13 mouse cellular contexts compared by ENCODE assay signal in the genomic region with DNA sequence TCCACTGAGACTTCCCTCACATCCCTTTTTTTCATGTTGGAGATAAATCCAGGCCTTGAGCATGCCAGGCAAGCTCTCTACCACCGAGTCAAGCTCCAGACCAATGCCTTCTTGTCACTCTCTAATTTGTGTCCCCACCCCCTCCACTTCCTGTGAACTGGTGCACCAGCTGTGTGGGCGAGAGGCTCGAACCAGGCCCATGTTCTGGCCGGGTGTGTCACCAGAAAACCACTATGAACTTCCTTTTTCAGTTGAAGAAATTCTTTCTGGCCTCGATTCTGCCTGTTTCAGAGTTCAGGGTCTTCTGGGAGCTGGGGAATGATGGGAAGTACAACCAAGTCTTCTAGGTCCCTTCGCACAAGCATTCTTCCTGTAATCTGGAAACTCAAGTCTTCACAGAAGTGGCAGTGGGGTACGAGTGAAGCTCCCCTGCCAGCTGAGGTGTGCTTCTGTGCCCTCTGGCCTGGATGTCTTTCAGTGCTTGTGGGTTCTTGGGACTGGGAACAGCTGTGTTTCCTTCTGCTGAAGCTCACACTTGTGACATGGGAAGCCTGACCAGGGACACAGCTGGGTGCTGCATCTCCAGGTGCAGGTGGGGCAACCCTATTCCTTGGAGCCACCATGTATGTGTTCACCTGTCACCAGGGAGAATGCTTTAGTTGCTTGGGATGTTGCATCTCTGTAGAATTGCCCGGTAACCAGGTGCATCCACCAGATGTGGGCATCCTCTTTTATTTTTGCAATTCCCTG. TPM values are rescaled to one million over a fixed set of nuclear protein-coding genes. Genes with fewer than 3 reads are reported as not detected.
DNase-seq lines count a peak whose midpoint lies in the region; ATAC-seq and TF ChIP-seq lines count a peak whose summit lies in the region.
"Had no signal": no experiment of that assay in that cellular context is flagged by ENCODE, and none has a peak within 500 bp of the region (broad histone marks: within the 10 kb centered on the region; RNA-seq: fewer than 3 reads in every experiment).

No protein-coding gene starts in this region.

- H3K27me3 ChIP-seq in E14TG2a.4 (ENCODE audit: insufficient read depth, low read length): no peaks in the 10 kb centered on the region
- H3K27me3 ChIP-seq in lung, postnatal 0 days (replicated peaks; ENCODE audit: insufficient read depth, low read length): no peaks in the 10 kb centered on the region
- H3K27me3 ChIP-seq in splenic B cell, adult 2 months (ENCODE audit: control insufficient read depth, insufficient read depth, low read length, poor library complexity, severe bottlenecking): no peaks in the 10 kb centered on the region
- no peaks in the 10 kb centered on the region for H3K27me3 ChIP-seq in hindbrain, embryonic 14.5 days (ENCODE audit: control insufficient read depth, insufficient read depth, low read length)

- no peak for TF ChIP-seq EP300 in lung, postnatal 0 days (IDR thresholded peaks at IDR 0.05)

- intact Hi-C loops in gastrocnemius, adult 2 months (cut with DNase I): no loop called here

- peak overlapping the region; percentile 38; the same call in 1 of the 2 replicates for H3K27ac ChIP-seq in gastrocnemius, adult 2 months
- H3K27ac ChIP-seq in lung, postnatal 0 days (ENCODE audit: low read length): no peak overlapping the region
- H3K27ac ChIP-seq in hindbrain, embryonic 14.5 days: no peak overlapping the region
- H3K27ac ChIP-seq: kidney, postnatal 0 days had no signal

- no peak for ATAC-seq in lung, postnatal 0 days
- ATAC-seq in hindbrain, embryonic 14.5 days (ENCODE audit: low FRiP score): no peak

- WGBS in lung, postnatal 0 days: 57% methylated on average over 8 of the region's 8 CpGs
- 80% methylated on average over 8 of the region's 8 CpGs for WGBS in hindbrain, embryonic 14.5 days

- TF ChIP-seq CTCF in gastrocnemius, adult 2 months (IDR thresholded peaks at IDR 0.05): no peak
- TF ChIP-seq CTCF in E14TG2a.4 (conservative IDR thresholded peaks at IDR 0.05; ENCODE audit: low read length): no peak
- TF ChIP-seq CTCF in lung, postnatal 0 days (IDR thresholded peaks at IDR 0.05): no peak

- no peak overlapping the region for H3K4me2 ChIP-seq in lung, postnatal 0 days (replicated peaks; ENCODE audit: low read depth, low read length)
- H3K4me2 ChIP-seq in hindbrain, embryonic 14.5 days (replicated peaks): no peak overlapping the region

- no peak overlapping the region for H3K9ac ChIP-seq in lung, postnatal 0 days (replicated peaks; ENCODE audit: low read depth)
- H3K9ac ChIP-seq in hindbrain, embryonic 14.5 days: no peak overlapping the region

- H3K4me1 ChIP-seq in E14TG2a.4 (replicated peaks; ENCODE audit: low read depth, low read length): peaks cover 34% of the 10 kb centered on the region
- peaks cover 13% of the 10 kb centered on the region; the same call in 1 of the 2 replicates for H3K4me1 ChIP-seq in lung, postnatal 0 days (ENCODE audit: insufficient read depth, low read depth, low read length)
- peaks cover 11% of the 10 kb centered on the region for H3K4me1 ChIP-seq in hindbrain, embryonic 14.5 days (replicated peaks; ENCODE audit: control insufficient read depth, insufficient read depth, low read length)

- H3K36me3 ChIP-seq in E14TG2a.4 (ENCODE audit: insufficient read depth, low read length): no peaks in the 10 kb centered on the region
- no peaks in the 10 kb centered on the region for H3K36me3 ChIP-seq in lung, postnatal 0 days (ENCODE audit: insufficient read depth, low read length)
- H3K36me3 ChIP-seq in splenic B cell, adult 2 months (ENCODE audit: control insufficient read depth, insufficient read depth, low read length, poor library complexity, severe bottlenecking): no peaks in the 10 kb centered on the region
- H3K36me3 ChIP-seq in hindbrain, embryonic 14.5 days (replicated peaks; ENCODE audit: control insufficient read depth, insufficient read depth): no peaks in the 10 kb centered on the region

- H3K4me3 ChIP-seq in gastrocnemius, adult 2 months: no peak overlapping the region
- H3K4me3 ChIP-seq in E14TG2a.4 (replicated peaks; ENCODE audit: low read length): 0 out of 2 replicates have a peak overlapping the region, but pooled peaks have one; percentile 13
- no peak overlapping the region for H3K4me3 ChIP-seq in lung, postnatal 0 days (ENCODE audit: low read depth, low read length)
- H3K4me3 ChIP-seq in hindbrain, embryonic 14.5 days (replicated peaks; ENCODE audit: low read length): no peak overlapping the region

- no peak for DNase-seq in gastrocnemius, adult 2 months
- no peak for DNase-seq in gastrocnemius, postnatal 10 days
- DNase-seq in lung, postnatal 0 days (ENCODE audit: low spot score): peak; percentile 26
- DNase-seq in splenic B cell, adult 2 months (ENCODE audit: low read depth, low spot score): peak; percentile 77
- DNase-seq in layer of hippocampus, adult 9-11 months: no peak
- DNase-seq in hindbrain, embryonic 14.5 days (ENCODE audit: low spot score): no peak
- DNase-seq in urinary bladder, postnatal 4 days (ENCODE audit: low spot score in 2 of 2): no peak
- DNase-seq: cerebellum, postnatal 14 days had no signal

- H3K9me3 ChIP-seq in E14TG2a.4 (ENCODE audit: low read length): no peaks in the 10 kb centered on the region
- no peaks in the 10 kb centered on the region for H3K9me3 ChIP-seq in lung, postnatal 0 days (ENCODE audit: low read length)
- H3K9me3 ChIP-seq in hindbrain, embryonic 14.5 days (ENCODE audit: control insufficient read depth, low read length): no peaks in the 10 kb centered on the region

RNA-seq across cellular contexts. Expression of a gene that starts 0.9 kb away (rescaled TPM):
- total RNA-seq in gastrocnemius, adult 2 months (2021): 1 to 10 TPM in 1 of 2 experiments, under 1 TPM in 1; 0.84 to 1.2 TPM
- total RNA-seq in gastrocnemius, postnatal 10 days (2021): 1 to 10 TPM; 1.6 to 1.9 TPM
- polyA plus RNA-seq in lung, postnatal 0 days (2015; fragmentation: Nextera tagmentation; extraction: Ambion mirVana): 1.2 and 1.3 TPM in 2 replicates
- polyA plus RNA-seq in hindbrain, embryonic 14.5 days (2014; fragmentation: Nextera tagmentation; extraction: Ambion mirVana): 2.1 and 2.7 TPM in 2 replicates

RNA-seq across cellular contexts. Expression of a gene that starts 2.6 kb away (rescaled TPM):
- total RNA-seq in gastrocnemius, adult 2 months (2021): 1 to 10 TPM; 4.4 to 4.7 TPM
- 1 to 10 TPM; 5.2 to 8.2 TPM for total RNA-seq in gastrocnemius, postnatal 10 days (2021)
- polyA plus RNA-seq in lung, postnatal 0 days (2015; fragmentation: Nextera tagmentation; extraction: Ambion mirVana): 4.5 and 5.2 TPM in 2 replicates
- polyA plus RNA-seq in hindbrain, embryonic 14.5 days (2014; fragmentation: Nextera tagmentation; extraction: Ambion mirVana): 11.0 and 11.5 TPM in 2 replicates

RNA-seq across cellular contexts. Expression of a gene that starts 19.2 kb away (rescaled TPM):
- not detected for total RNA-seq in gastrocnemius, adult 2 months (2021)
- not detected for total RNA-seq in gastrocnemius, postnatal 10 days (2021)
- polyA plus RNA-seq in lung, postnatal 0 days (2015; fragmentation: Nextera tagmentation; extraction: Ambion mirVana): 0.26 TPM in 1 of 2 replicates, not detected in the other
- polyA plus RNA-seq in hindbrain, embryonic 14.5 days (2014; fragmentation: Nextera tagmentation; extraction: Ambion mirVana): 1.6 and 4.7 TPM in 2 replicates
- total RNA-seq: heart, postnatal 10 days had no signal
- polyA plus RNA-seq: C2C12; kidney, postnatal 0 days; limb, embryonic 14.5 days had no signal

RNA-seq across cellular contexts. Expression of a gene that starts 21.6 kb away (rescaled TPM):
- under 1 TPM; 0.36 to 0.61 TPM for total RNA-seq in gastrocnemius, adult 2 months (2021)
- total RNA-seq in gastrocnemius, postnatal 10 days (2021): under 1 TPM; 0.84 to 0.87 TPM
- 0.56 and 0.93 TPM in 2 replicates for polyA plus RNA-seq in lung, postnatal 0 days (2015; fragmentation: Nextera tagmentation; extraction: Ambion mirVana)
- polyA plus RNA-seq in hindbrain, embryonic 14.5 days (2014; fragmentation: Nextera tagmentation; extraction: Ambion mirVana): 0.34 and 0.48 TPM in 2 replicates

RNA-seq across cellular contexts. Expression of a gene that starts 40.5 kb away (rescaled TPM):
- total RNA-seq in gastrocnemius, adult 2 months (2021): 1 to 10 TPM; 4.8 to 5.4 TPM
- 10 to 100 TPM in 1 of 2 experiments, 1 to 10 TPM in 1; 9.5 to 11.2 TPM for total RNA-seq in gastrocnemius, postnatal 10 days (2021)
- 5.1 TPM in 2 replicates for polyA plus RNA-seq in lung, postnatal 0 days (2015; fragmentation: Nextera tagmentation; extraction: Ambion mirVana)
- polyA plus RNA-seq in hindbrain, embryonic 14.5 days (2014; fragmentation: Nextera tagmentation; extraction: Ambion mirVana): 17.4 and 18.9 TPM in 2 replicates

Comparison
In these comparisons a context has a peak if more than half of its experiments do, and no peak if none do; other contexts are left out.
1. DNase-seq: peak in lung, postnatal 0 days (single experiment) and splenic B cell, adult 2 months (single experiment); none in gastrocnemius, adult 2 months (single experiment), gastrocnemius, postnatal 10 days (single experiment), layer of hippocampus, adult 9-11 months (single experiment), hindbrain, embryonic 14.5 days (single experiment) and urinary bladder, postnatal 4 days (0 of 2).